Mouse (Mus musculus) embryonic facial prominence, embryonic 14.5 days (tissue): Measurements from ENCODE around the gene Cttnbp2. TPM values are rescaled to one million over a fixed set of nuclear protein-coding genes. Genes with fewer than 3 reads are reported as not detected.

Source experiments
- microRNA-seq: library from miRNA; unstranded; fragments of <30 nt; microRNA quantifications from one replicate; pipeline ENCODE4, GENCODE M21; 2016; ENCODE audit warnings: borderline number of aligned reads
- polyA plus RNA-seq: library from polyadenylated mRNA; unstranded; fragments of >200 nt; fragmentation: Nextera tagmentation; extraction: Ambion mirVana; gene quantifications from 2 replicates; pipeline ENCODE4 v1.2.1, GENCODE M21; 2014

Cttnbp2 gene
- polyA plus RNA-seq, 1 experiment from 2014 or later, result 14.4 TPM

Small RNA genes lying within 50 kb of the gene (microRNA-seq; reads per million reads assigned to microRNA genes)
- gene Gm26233, result not detected
